Mouse (Mus musculus) frontal cortex, postnatal 14 days (tissue): ENCODE measurements at regions not wholly inside any gene's neighbourhood (a gene's known extent, or its start where the extent isn't known, plus 50 kb on each side); places are given as distances from the start of the nearest gene placed in this dataset.
A peak's percentile ranks its signal among the peaks of the same experiment; 100 is the strongest.

Experiments
- DNase-seq, 2 experiments: peaks; one replicate each; pipeline ENCODE4 v3.0.0; 2022; ENCODE audit warnings: low spot score in 2 of 2

GRCm38 (mm10) chr5:28563401-28563800 is 96.3 kb upstream of the Shh start:
- DNase-seq, result no peak

GRCm38 (mm10) chr5:28562917-28563316 is 95.9 kb upstream of the Shh start:
- no peak for DNase-seq

GRCm38 (mm10) chr5:28553543-28553942 is 86.5 kb upstream of the Shh start:
- no peak for DNase-seq

DNA sequence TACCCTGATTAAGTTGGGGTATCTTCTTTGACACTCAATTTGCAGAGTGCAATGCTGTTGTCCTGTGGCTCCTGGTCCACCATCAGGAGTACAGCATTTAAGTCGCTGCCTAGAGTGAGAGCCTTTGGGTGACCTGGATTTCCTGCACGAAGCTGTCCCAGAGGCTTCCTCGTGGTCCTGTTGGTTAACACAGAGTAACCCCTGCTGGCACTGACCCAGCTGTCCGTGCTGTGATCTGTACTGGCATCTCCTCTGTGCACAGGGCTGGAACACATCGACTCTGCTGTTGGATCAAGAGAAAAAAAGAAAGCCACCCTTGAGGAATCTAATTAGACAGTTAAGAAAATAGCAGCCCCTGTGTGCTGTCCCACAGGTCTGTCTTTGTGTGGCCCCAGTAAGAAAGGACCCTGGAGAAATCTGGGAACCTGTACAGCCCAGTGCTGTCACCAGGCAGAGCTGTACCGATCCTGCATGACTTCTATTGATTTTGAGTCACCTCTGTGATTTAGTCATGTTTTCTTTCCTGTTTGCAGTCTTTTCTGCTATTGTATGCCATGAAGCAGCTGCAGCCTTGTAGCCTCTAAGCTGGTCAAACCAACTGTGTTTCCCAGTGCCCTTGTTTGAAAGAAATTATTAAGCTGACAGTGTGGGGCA is 63.3 kb upstream of the Shh start:
- DNase-seq, result no peak

DNA sequence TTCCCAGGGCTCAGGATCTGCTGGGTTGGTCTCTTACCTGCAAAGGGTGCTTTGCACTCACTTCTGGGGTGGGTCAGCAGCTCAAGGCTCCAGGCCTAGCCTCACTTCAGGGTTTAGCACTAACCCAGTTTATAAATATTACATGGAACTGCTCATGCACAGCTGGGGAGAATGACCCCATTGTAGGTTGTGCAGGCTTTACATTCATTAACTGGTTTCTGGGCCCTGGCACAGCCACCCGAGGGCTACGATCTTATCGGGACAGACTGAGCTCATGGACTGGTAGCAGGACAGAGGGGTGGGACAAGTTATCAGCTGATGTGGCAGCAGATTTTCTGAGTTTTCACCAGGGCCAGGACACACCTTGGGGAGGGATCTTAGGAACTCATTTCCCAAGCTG is 59.4 kb upstream of the Shh start:
- no peak for DNase-seq

GRCm38 (mm10) chr5:28520800-28521707 is 54.0 kb upstream of the Shh start:
- peak; percentile 35 to 53 for DNase-seq

DNA sequence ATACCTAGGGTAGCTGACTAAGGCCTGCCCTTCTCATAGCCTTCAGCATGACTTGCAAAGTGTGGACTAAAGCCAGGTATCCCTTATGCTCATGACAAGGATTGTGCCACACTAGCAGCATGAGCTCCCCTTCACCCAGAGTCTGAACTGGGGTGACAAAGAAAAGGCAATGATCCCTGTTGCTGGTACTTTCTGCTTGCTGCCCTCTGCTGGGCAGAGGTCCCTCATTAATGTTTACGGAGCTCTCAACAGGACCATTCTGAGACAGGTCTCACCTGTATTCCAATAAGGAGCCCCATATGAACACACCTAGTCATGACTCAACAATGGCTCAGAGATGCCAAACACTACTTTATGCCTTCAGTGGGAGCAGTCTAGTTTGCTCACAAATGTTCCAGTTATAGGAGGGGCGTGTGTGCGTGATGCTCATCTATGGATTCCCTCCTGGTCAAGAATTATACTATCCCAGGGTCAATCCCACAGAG is 52.0 kb upstream of the Shh start:
- DNase-seq, result no peak
